Mouse (Mus musculus) forebrain, embryonic 15.5 days (tissue): ENCODE measurements around the gene Znhit3. TPM values are rescaled to one million over a fixed set of nuclear protein-coding genes. Genes with fewer than 3 reads are reported as not detected.

Source experiments
- ATAC-seq: fragments of 200-750 bp; cut with Nextera tagmentation; replicated peaks from 2 replicates; pipeline ENCODE4 v1.8.0; 2017; ENCODE audit warnings: mild to moderate bottlenecking, moderate TSS enrichment, moderate library complexity
- H3K27ac ChIP-seq: fragments of 300-500 bp; sonication (generic); replicated peaks from 2 replicates; pipeline ENCODE4 v1.5.1; 2015; ENCODE audit warnings: mild to moderate bottlenecking, inconsistent platforms
- H3K27me3 ChIP-seq: fragments of 300-500 bp; sonication (generic); 2 replicates; pipeline ENCODE4 v1.6.1; 2015; ENCODE audit warnings: inconsistent platforms
- H3K36me3 ChIP-seq: fragments of 300-500 bp; sonication (generic); 2 replicates; pipeline ENCODE4 v1.6.1; 2015; ENCODE audit warnings: mild to moderate bottlenecking, inconsistent platforms
- H3K4me1 ChIP-seq: fragments of 300-500 bp; sonication (generic); 2 replicates; pipeline ENCODE4 v1.6.1; 2015; ENCODE audit warnings: inconsistent platforms
- H3K4me2 ChIP-seq: fragments of 300-500 bp; sonication (generic); replicated peaks from 2 replicates; pipeline ENCODE4 v1.6.1; 2015; ENCODE audit warnings: mild to moderate bottlenecking, inconsistent platforms
- H3K4me3 ChIP-seq: fragments of 300-500 bp; sonication (generic); 2 replicates; pipeline ENCODE4 v1.5.1; 2015; ENCODE audit warnings: mild to moderate bottlenecking, inconsistent platforms
- H3K9ac ChIP-seq: fragments of 300-500 bp; sonication (generic); replicated peaks from 2 replicates; pipeline ENCODE4 v1.6.1; 2015; ENCODE audit warnings: mild to moderate bottlenecking, inconsistent platforms
- H3K9me3 ChIP-seq: fragments of 300-500 bp; sonication (generic); 2 replicates; pipeline ENCODE4 v1.6.1; 2016; ENCODE audit warnings: inconsistent platforms
- WGBS: fragments of 180-500 bp; shearing (Covaris S2); methylation state at CpG from one replicate; pipeline ENCODE4 v1.1.7; 2015; ENCODE audit warnings: mixed read lengths; 5-methylcytosine and 5-hydroxymethylcytosine counted together
- microRNA-seq: library from miRNA; unstranded; fragments of <30 nt; microRNA quantifications from one replicate; pipeline ENCODE4, GENCODE M21; 2016
- polyA plus RNA-seq: library from polyadenylated mRNA; unstranded; fragments of >200 nt; fragmentation: Nextera tagmentation; extraction: Ambion mirVana; gene quantifications from 2 replicates; pipeline ENCODE4 v1.2.1, GENCODE M21; 2015

The Znhit3 gene
- polyA plus RNA-seq, 1 experiment from 2014 or later: 61.7 TPM

DNA sequence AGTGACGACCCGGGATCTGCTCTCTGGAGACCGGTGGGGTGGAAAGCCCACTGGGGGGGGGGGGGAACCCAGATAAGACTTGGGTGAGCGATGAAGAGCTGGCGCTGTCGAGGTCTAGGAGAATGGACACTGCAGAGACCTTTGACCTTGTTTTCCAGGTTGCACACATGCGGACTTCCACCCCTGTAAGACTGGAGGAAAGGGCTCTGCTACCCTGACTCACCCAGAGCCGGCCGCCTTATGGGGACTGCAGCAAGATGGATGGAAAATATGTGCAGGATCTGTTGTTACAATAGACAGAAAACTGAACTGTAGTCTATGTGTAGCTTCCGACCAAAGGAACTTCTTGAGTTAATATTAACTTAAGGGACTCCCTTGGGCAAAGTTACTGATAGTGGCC is 45.1 kb downstream of the Znhit3 start:
- 0% methylated on average over 10 of the region's 10 CpGs for WGBS
- Histone ChIP-seq H3K36me3 (no peaks in the 10 kb centered on the region), H3K27ac (peak overlapping the region; percentile 99), H3K9me3 (no peaks in the 10 kb centered on the region), H3K4me2 (peak overlapping the region; percentile 55), H3K27me3 (no peaks in the 10 kb centered on the region), H3K9ac (peak overlapping the region; percentile 95), H3K4me1 (peaks cover 28% of the 10 kb centered on the region), H3K4me3 (peak overlapping the region; percentile 96)
- peak; percentile 28 for ATAC-seq

DNA sequence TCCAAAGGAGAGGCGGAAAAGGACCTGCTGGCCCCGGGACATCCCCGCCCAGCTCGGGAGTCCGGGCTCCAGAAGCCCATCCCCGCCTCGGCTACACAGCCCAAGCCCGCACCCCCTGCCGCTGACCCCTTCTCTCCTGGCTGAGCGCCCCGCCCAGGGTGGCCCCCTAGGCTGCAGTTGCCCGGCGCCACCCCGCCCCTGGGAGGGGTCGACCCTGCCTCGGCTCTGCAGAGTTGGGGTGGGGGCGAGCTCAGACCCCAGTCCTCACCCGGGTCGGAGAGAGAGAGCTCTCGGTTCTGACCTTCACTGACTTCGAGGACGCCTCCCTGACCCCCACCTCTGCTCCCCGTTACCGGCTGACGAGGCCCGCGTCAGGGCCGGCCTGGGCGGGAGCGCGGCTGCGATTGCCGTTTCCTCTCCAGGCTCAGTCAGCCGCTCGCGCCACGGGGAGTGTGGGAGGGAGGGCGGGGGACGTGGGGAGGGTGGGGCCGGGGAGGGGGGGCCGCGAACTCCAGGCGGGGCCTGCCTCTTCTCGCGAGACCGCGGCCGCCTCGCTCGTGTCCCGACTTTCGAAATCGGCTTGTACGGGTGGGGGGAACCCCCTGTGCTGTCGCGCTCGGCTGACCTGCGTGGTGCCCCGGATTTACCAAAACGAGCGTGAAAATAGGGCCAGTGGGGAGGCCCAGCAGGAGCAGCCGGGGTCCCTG is 45.7 kb downstream of the Znhit3 start, which contains the start of gene Ggnbp2:
Ggnbp2 (minus strand) TSS at position 481 of the 707 bp plus-strand sequence.
- peak within 1 kb of the TSS; percentile 96 for H3K4me3 ChIP-seq
- under 1% methylated on average over 59 of the region's 62 CpGs for WGBS
- ATAC-seq: peak; percentile 88
- peak within 1 kb of the TSS; percentile 99 for H3K27ac ChIP-seq
- H3K9me3 ChIP-seq: no peaks in the 10 kb centered on the region
- H3K4me2 ChIP-seq: peak within 1 kb of the TSS; percentile 74
- H3K27me3 ChIP-seq: no peaks in the 10 kb centered on the region
- peak within 1 kb of the TSS; percentile 95 for H3K9ac ChIP-seq
- H3K36me3 ChIP-seq: no peaks in the 10 kb centered on the region
- peaks cover 28% of the 10 kb centered on the region for H3K4me1 ChIP-seq

DNA sequence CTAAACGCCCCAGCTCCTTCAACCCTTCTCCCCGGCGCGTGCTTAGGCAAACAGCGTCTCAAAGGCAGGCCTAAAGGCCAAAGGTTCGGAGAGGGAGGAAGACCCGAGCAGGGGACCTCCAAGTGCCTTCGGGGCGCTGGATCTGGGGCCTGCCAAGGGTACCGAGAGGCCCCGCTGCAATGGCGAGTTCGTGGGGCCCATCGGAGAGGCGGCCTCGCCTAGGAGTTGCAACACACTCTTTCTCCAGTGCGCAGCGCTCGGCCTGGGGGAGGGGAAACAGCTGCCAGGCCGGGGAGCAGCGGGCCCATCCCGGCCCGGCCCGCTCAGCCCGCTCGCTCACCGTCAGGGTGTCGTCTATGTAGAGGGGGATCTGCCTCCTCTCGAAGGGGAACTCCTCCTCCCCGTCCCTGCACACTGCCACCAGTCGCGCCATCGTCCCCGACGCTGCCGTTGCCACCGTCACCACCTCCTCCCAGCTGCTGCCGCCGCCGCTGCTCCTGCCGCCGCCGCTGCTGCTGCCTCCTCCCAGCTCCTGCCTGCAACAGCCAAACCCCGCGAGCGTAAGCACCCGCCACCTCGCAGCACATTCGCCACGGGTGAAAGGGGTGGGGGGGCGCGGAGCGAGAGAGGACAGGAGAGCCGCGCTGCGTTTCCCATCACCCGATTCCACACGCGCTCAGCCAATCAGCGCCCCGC is 46.5 kb downstream of the Znhit3 start:
- H3K27ac ChIP-seq: peak overlapping the region; percentile 99
- H3K9me3 ChIP-seq: no peaks in the 10 kb centered on the region
- no peaks in the 10 kb centered on the region for H3K36me3 ChIP-seq
- H3K4me2 ChIP-seq: peak overlapping the region; percentile 74
- H3K4me1 ChIP-seq: peaks cover 28% of the 10 kb centered on the region
- H3K9ac ChIP-seq: peak overlapping the region; percentile 85
- under 1% methylated on average over 54 of the region's 61 CpGs for WGBS
- no peaks in the 10 kb centered on the region for H3K27me3 ChIP-seq
- peak overlapping the region; percentile 96 for H3K4me3 ChIP-seq
- peak; percentile 90 for ATAC-seq

DNA sequence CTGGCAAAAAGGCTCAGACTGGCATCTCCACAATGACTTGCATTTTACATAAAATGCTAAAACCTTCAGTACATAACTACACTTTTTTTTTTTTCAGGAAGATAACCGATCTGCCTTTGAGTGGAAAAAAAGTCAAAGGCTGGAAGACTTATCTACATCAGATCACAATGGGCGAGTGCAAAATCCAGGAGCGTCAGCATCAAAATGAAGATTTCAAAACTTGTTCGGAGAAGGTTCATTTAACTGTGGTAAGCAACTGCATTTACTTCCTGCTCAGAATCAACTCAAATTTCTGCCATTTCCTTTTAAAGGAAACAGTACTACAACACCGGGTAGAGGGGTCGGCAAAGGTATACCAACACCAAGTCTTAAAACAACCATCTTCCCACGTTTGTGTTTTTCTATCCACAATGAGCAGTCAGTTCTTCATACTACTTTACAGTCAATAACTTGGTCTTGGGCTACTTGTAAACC is 47.3 kb downstream of the Znhit3 start:
- H3K9ac ChIP-seq: peak overlapping the region; percentile 85
- peak overlapping the region; percentile 74 for H3K4me2 ChIP-seq
- ATAC-seq: no peak
- H3K27ac ChIP-seq: no peak overlapping the region
- no peaks in the 10 kb centered on the region for H3K9me3 ChIP-seq
- H3K4me1 ChIP-seq: peaks cover 28% of the 10 kb centered on the region
- no peaks in the 10 kb centered on the region for H3K27me3 ChIP-seq
- H3K4me3 ChIP-seq: peak overlapping the region; percentile 96
- 16% methylated on average over 7 of the region's 7 CpGs for WGBS
- H3K36me3 ChIP-seq: no peaks in the 10 kb centered on the region

DNA sequence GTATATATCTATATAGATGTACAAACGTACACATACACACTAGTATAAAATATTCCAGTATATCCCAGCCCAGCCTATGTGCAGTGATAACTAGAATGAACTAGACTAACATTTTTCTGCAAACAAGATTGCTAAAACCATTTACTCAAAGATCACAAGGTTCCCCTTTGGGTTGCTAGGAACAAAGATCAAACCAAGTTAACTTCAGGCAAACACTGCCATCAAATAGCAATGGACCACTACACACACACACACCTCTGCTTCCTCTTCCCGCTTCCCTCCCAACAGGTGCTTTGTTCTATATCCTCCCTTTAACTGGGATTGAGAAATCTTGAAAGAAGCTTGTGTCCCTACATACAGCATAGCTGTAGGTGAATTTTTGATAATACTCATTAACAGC is 48.6 kb downstream of the Znhit3 start:
- no peak overlapping the region for H3K9ac ChIP-seq
- 91% methylated on average over 2 of the region's 2 CpGs for WGBS

DNA sequence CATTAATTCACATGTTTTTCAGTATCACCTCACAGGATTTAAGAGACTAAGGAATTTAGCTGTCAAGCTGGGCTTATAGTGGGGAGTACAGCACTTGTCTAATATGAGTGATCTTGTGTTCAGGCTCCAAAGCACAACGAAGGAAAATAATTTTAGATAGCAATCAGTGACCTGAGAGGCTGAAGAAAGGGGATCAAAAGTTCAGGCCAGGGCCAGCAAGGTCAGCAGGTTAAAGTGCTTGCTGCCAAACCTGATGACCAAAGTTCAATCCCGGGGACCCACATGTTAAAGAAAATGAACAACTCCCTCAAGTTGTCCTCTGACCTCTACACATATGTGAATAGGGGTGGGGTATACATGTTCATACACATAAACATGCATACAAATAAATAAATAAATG is 50.9 kb downstream of the Znhit3 start:
- Histone ChIP-seq H3K27me3 (no peaks in the 10 kb centered on the region), H3K27ac (no peak overlapping the region), H3K9me3 (no peaks in the 10 kb centered on the region), H3K4me2 (no peak overlapping the region), H3K4me1 (peaks cover 22% of the 10 kb centered on the region), H3K9ac (no peak overlapping the region), H3K36me3 (peaks cover 7% of the 10 kb centered on the region), H3K4me3 (no peak overlapping the region)
- WGBS: 81% methylated on average over 2 of the region's 2 CpGs
- ATAC-seq: no peak

More for the DNA sequence above, 48.6 kb downstream of the Znhit3 start:
- H3K4me2 ChIP-seq: no peak overlapping the region
- no peaks in the 10 kb centered on the region for H3K36me3 ChIP-seq
- H3K4me3 ChIP-seq: no peak overlapping the region
- no peaks in the 10 kb centered on the region for H3K27me3 ChIP-seq
- ATAC-seq: no peak
- H3K9me3 ChIP-seq: no peaks in the 10 kb centered on the region
- H3K27ac ChIP-seq: no peak overlapping the region
- peaks cover 28% of the 10 kb centered on the region for H3K4me1 ChIP-seq

Small RNAs within 50 kb of the gene (microRNA-seq; reads per million reads assigned to microRNA genes)
- not detected for gene Gm23564

Other genes with a start within 250 kb of the Znhit3 start
- gene Mrm1, start 96.9 kb downstream of the Znhit3 start, polyA plus RNA-seq: 12.3 and 14.3 TPM in 2 replicates
- gene Dhrs11, start 87.4 kb downstream of the Znhit3 start, polyA plus RNA-seq: 4.4 and 4.7 TPM in 2 replicates
- gene Ggnbp2, start 45.5 kb downstream of the Znhit3 start, polyA plus RNA-seq: 72.0 and 73.8 TPM in 2 replicates
- gene Myo19, start 36.2 kb downstream of the Znhit3 start, polyA plus RNA-seq: 4.7 and 6.9 TPM in 2 replicates
- gene Pigw, start 36.1 kb downstream of the Znhit3 start, polyA plus RNA-seq: 2.3 and 3.4 TPM in 2 replicates
- gene Car4, start 41.4 kb upstream of the Znhit3 start, polyA plus RNA-seq: 1.9 and 2.7 TPM in 2 replicates
- gene Usp32, start 223.8 kb upstream of the Znhit3 start, polyA plus RNA-seq: 9.1 and 9.8 TPM in 2 replicates